Mouse (Mus musculus) adrenal gland, adult 18-20 months (tissue): ENCODE measurements around the gene Creld1. TPM values are rescaled to one million over a fixed set of nuclear protein-coding genes. Genes with fewer than 3 reads are reported as not detected.

Experiments
- DNase-seq, 2 experiments: peaks; one replicate each; pipeline ENCODE4 v3.0.0; 2021 to 2022; ENCODE audit warnings: low spot score in 2 of 2
- total RNA-seq, 2 experiments: library from RNA; stranded (reverse); gene quantifications; 1 replicate in 1 of 2; 2 replicates in 1 of 2; pipeline ENCODE4 v1.2.3; 2021

The Creld1 gene
- total RNA-seq, 2 experiments from 2014 or later: 53.7 to 55.8 TPM

DNA sequence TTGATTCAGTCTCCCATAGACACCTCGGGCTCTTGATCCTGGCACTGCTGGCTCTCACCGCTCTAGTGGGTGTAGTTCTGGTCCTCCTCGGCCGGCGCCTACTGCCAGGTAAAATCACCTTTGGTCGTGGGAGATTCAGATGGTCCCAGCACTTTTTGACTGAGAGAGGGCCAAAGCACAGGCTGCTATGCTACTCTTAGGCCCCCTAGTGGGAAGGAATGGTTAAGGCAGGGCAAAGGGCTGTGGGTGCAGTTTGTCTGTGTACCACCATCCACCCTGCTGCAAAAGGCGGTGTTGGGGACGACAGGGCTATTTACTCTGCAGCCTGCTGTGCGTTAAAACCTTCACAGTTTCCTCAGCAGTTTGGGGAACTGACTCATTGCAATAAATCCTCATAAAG, 14.1 kb upstream of the Creld1 start:
- peak; percentile 43 to 57 for DNase-seq

DNA sequence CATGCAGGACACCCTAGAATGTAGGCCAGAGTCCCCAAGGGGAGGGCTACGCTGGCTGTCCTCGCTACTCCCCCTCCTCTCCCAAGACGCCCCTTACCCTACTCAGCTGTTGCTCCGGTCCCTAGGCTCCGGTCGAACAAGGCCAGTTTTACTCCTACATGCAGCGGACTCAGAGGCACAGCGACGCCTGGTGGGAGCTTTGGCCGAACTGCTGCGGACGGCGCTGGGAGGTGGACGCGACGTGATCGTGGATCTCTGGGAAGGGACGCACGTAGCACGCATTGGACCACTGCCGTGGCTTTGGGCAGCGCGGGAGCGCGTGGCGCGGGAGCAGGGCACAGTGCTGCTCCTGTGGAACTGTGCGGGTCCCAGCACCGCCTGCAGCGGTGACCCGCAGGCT, 13.7 kb upstream of the Creld1 start:
- peak; percentile 75 to 82 for DNase-seq

DNA sequence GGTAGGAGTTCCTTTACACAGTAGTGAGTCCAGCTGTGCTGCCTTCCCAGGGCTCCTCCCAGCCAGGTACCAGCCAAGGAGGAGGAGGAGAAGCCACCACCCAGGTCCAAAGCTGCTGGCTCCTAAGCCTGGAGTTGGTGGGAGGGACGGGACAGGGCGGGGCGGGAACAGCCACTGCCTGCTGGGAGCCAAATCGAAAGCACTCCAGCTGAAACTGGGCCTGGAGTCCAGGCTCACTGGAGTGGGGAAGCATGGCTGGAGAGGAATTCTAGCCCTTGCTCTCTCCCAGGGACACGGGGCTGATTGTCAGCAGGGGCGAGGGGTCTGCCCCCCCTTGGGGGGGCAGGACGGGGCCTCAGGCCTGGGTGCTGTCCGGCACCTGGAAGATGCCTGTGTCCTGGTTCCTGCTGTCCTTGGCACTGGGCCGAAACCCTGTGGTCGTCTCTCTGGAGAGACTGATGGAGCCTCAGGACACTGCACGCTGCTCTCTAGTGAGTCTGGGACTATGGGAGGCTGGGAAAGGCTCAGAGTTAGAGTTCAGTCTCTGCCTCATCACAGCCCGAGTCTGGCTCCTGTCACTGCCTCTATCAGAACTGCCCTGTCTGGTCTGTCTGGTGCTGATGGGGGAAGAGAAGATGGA, 11.7 kb upstream of the Creld1 start, which contains the start of gene Il17rc:
TSS of gene Il17rc (plus strand) at position 131 of the 640 bp plus-strand sequence.
- peak; percentile 45 to 51 for DNase-seq

DNA sequence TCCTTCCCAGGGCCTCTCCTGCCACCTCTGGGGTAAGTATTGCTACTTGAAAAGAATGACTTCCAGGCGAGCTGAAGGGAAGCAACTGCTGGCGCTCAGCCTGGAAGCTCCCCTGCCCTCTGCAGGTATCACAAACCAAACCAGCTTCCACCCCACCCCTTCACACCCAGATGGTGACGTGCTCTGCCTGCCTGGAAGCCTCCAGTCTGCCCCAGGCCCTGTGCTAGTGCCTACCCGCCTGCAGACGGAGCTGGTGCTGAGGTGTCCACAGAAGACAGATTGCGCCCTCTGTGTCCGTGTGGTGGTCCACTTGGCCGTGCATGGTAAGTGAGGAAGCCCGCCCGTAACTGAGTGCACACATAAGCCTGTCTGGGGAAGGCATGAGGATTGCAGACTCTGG, 11.0 kb upstream of the Creld1 start:
- DNase-seq: no peak

DNA sequence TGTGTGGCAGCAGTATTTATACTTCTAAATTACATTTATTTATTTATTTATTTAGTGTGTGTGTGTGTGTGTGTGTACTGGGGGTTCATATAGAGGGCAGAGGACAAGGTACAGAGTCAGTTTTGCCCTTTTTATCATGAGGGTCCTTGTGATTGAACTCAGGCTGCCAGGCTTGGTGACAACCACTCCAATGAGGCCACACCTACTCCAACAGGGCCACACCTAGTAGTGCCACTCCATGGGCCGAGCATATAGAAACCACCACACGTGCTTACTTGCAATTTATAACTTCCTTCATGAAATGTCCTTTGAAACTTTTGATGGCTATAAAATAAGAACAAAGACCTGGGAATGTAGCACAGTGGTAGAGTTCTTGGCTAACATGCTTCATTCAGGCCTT, 9.9 kb upstream of the Creld1 start:
- no peak for DNase-seq

DNA sequence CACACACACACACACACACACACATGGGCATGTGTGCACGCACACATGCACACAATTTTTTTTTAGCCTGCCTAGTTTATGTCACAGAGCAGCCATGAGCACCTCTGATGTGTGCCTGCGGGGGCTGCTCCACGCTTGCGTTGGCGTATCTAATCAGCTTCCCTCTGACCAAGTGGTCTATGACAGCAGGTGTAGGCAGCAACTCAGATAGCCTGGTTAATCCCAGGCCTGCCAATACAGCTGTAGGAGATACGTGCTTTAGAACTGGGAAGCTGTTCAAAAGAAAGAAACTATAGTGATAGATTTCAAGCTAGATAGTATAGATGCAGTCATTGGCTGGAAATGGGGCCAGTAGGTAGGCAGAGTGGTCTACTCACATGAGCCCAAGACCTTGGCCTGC, 9.4 kb upstream of the Creld1 start:
- DNase-seq: no peak

DNA sequence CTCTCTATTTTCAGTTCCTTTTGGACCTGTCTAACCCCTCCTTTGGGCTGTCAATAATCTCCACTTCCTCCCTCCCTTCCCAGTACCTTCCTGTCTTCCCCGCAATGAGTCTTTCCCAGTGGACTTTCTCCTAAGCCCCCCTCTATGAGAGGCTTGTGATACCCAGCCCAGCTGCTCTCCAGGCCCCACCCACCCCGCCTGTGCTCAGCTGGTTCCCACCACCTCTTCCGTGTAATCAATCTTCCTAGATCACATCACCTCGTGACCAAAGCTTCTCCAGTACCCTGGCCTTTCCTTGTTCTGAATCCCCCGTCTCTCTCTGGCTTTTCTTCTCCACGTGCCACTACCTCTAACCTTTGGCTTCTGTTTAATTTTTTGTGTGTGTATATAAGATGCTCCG, 5.7 kb upstream of the Creld1 start:
- DNase-seq: no peak

DNA sequence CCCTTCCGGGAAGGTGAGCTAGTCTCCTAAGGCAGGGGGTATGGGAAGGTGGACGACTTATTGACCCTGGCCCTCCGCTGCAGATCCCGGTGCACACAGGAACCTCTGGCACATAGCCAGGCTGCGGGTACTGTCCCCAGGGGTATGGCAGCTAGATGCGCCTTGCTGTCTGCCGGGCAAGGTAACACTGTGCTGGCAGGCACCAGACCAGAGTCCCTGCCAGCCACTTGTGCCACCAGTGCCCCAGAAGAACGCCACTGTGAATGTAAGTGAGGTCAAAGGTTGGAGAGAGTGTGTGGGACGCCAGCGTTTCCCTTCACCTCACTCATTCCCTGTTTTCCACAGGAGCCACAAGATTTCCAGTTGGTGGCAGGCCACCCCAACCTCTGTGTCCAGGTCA, 4.2 kb upstream of the Creld1 start:
- peak in 1 of 2 experiments; percentile 19 for DNase-seq

DNA sequence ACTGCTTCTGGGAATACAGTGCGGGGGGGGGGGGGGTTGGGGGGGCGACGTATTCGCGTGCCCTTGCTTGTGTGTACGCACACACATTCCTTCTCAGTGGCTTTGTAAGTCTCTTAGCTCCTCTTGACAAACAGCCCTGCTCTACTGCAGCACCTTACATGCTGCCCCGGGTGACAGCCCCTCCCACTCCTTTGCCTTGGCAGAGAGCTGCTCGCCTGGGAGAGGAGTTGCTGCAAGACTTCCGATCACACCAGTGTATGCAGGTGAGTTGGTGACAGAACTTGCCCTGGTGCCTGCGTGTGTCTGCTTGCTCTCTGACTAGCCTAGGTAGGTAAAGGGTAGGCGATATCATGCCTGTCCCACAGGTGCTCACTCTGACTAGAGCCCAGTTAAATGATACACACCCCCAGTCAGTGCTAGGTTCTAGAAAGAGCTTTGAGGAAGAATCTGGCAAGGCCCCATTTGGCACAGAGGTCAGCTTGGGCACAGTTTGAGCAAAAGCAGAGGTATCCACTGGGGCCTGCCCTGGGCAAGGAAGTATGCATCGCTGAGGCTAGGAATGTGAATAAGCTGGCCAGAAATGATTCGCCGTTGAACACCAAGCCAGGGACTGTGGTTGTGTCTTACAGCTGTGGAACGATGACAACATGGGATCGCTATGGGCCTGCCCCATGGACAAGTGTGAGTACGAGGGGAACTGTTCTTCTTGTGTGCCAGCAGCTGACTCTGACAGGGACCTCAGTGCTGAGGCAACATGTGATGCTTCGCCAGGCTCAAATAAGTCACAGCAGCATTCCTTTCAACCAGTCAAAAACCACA, 2.3 kb upstream of the Creld1 start:
- peak in 1 of 2 experiments; percentile 21 for DNase-seq

DNA sequence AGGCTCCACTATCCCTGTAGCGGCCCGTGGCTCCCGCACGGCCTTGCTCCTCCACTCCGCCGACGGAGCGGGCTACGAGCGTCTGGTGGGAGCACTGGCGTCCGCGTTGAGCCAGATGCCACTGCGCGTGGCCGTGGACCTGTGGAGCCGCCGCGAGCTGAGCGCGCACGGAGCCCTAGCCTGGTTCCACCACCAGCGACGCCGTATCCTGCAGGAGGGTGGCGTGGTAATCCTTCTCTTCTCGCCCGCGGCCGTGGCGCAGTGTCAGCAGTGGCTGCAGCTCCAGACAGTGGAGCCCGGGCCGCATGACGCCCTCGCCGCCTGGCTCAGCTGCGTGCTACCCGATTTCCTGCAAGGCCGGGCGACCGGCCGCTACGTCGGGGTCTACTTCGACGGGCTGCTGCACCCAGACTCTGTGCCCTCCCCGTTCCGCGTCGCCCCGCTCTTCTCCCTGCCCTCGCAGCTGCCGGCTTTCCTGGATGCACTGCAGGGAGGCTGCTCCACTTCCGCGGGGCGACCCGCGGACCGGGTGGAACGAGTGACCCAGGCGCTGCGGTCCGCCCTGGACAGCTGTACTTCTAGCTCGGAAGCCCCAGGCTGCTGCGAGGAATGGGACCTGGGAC, 509 bp upstream of the Creld1 start:
- peak in 1 of 2 experiments; percentile 47 for DNase-seq

DNA sequence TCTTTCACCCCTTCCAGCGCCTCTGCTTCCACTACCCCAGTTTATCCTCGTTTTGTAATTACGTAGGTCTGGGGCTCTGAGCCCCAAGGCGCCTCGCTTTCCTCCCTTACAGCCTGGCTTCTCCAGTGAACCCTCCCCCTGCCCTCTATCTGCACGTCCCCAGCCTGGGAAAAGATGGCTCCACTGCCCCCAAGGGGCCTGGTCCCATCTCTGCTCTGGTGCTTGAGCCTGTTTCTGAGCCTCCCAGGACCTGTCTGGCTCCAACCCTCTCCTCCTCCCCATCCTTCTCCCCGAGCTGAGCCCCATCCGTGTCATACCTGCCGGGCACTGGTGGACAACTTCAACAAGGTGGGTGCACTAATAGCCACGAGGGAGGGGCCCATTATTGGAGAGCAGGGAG, 632 bp downstream of the Creld1 start:
- peak; percentile 24 to 36 for DNase-seq

DNA sequence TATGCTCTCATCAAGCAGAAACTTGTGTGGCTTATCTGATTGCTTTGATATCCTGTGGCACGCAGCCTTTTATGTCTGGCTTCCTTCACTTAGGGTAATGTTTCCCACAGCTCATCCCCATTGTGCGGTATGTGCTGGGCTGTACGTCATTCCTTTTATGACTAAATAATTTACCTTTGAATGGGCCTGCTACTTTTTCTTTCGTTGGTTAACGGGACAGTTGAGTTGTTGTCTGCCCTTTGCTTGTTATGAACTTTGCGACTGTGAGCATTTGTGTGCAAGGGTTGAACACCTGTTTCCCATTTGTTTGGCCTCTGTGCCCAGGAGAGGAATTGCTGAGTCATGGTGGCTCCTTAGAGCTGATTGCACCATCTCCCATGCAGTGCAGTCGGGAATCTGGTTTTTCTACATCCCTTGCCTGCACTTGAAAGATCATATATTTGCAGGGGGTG, 4.1 kb downstream of the Creld1 start:
- DNase-seq: no peak

DNA sequence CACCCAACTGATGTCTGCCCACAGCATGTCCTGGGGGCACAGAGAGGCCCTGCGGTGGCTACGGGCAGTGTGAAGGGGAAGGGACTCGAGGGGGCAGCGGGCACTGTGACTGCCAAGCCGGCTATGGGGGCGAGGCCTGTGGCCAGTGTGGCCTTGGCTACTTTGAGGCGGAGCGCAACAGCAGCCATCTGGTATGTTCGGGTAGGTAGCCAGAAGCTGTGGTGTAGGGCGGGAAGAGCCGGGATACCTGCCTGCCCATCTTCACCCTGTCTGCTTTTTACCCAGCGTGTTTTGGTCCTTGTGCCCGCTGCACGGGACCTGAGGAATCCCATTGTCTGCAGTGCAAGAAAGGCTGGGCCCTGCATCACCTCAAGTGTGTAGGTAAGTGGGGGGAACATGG, 6.3 kb downstream of the Creld1 start:
- DNase-seq: no peak

DNA sequence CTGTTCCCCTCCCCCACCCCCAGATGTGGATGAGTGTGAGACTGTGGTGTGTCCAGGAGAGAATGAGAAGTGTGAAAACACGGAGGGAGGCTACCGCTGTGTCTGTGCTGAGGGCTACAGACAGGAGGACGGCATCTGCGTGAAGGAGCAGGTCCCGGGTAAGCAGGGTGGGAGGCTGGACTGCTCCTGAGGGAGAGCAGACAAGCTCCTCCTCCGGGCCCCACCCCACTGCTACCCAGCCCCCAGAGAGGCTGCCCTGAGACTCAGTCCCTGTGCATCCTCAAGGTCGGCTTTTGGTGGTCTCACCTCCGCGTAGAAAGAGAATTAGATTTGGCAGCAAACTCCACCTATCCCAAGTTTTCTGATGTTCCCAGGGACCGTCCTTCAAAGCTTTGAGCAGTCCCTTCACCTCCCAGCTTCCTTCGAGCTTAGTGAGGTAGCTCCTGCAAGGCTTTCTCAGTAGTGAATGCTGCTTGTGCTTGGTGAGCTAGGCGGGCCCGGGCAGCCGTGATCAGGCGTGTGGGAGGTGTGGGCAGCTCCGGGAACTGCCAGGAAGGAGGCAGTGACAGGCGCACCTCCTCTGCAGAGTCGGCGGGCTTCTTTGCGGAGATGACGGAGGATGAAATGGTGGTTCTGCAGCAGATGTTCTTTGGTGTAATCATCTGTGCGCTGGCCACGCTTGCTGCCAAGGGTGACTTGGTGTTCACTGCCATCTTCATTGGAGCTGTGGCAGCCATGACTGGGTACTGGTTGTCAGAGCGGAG, 9.2 kb downstream of the Creld1 start:
- DNase-seq: no peak

DNA sequence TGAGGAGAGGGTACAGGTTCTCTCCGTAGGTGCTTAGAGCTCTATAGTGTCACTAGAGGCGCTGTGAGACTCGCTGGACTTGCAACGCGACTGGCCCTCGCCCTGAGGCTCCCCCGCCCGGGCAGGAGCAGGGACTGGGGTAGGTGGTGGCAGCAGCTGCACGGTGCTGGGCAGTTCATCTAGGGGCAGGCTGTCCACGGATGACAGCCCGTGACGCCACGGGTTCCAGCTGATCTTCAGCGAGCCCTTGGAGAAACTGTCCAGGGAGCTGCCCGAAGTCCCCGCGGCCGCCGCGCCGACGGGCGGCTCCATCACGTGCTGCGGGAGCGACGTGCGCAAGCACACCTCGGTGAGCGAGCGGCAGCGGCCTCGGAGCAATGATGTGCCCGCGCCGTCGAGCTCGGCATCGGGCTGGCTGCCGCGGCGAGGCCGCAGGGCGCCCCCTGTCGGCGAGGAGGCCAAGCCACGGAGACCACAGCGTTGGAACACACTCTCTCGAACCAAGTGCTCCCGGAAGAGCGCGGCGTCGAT, 11.2 kb downstream of the Creld1 start:
- peak; percentile 72 to 84 for DNase-seq

DNA sequence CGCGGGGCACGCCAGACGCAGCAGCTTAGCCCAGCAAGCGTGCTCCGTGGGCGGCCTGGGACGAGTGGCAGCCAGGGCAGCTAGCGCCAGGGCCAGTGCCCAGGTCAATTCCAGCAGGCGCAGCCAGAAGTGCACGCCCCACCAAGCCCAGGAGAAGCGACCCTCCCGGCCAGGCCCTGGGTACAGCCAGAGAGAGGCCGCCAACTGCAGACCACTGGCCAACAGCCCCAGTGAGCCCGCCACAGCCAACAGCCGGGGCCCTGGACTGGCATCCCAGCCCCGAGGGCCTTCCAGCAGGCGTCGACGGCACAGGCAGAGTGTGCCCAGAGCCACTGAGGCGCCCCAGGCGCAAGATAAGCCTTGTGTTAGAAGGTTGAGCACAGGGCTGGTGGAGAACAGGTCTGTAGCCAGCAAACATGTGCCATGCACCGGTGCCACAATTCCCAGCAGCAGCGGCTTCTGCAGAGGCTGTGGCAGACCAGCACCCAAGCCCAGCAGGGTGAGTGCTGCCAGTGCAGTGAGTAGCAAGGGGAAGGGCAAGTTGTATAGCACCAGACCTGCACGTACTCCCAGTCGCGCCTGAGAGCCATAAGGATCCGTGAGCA, 12.1 kb downstream of the Creld1 start:
- DNase-seq: no peak

DNA sequence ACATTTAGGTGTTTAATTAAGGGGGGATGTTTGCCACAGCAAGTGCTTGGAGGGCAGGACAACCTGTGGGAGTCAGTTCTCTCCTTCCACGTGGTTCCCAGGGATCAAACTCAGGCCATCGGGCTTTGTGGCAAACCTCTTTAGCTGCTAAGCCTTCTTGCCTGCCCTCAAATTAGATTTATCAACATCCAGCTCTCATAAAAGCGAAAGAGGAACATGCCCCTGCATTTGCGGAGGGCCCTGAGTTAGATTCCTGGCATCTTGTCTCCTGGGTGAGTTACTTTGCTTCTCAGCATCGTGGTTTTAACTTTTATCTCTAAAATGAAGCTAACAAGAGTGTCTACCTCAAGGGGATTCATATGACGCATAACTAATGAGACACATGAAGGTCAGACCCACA, 16.2 kb downstream of the Creld1 start:
- no peak for DNase-seq

DNA sequence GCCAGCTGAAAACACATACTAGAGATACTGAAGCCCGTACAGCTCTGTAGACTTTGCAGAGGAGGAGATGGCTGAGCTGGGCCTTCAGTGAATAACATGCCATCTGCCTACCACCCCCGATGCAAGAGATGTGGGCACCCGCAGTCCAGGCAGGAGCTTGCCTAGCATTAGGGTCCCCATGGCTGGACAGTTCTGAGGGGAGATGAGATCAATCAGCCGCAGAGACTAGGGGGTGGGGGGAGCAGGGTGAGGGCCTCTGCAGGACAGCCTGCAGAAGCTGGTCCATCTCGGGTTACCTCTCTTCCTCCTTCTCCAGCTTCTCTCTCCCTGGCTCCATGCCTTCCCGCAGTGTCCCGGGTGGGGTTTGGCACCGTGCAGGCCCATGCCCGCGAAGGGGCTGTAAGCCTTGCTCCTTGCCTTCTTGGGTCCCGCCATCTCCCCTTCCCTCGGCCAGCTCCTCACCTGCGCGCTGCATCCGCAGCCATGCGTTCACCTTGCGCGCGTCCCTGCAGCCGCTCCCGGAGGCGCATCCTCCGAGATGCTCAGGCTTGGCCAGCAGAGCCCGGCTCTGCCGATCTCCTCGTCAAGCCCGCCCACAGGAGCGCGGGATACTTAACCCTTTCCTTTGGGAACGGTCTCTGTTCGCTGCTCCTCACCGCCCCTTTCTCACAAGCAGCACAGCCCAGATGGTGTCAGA, 18.4 kb downstream of the Creld1 start, which contains the start of gene Prrt3:
TSS of gene Prrt3 (minus strand) at position 544 of the 697 bp plus-strand sequence.
- DNase-seq: no peak

DNA sequence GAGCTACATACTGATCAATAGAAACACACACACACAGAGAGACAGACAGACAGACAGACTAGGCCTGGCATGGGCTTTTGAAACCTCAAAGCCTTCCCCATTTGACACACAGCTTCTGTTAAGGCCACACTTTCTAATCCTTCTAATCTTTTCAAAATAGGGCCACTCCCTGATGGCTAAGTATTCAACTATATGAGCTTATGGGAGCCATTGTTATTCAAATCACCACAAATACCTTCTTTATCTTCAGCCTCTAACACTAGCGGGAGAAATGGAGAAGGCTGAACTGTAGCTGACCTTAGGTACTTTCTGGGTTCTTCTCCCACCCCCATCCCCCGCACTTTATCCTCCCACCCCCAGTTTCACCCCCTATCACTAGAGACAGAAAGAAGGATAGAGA, 19.7 kb downstream of the Creld1 start:
- DNase-seq: no peak

DNA sequence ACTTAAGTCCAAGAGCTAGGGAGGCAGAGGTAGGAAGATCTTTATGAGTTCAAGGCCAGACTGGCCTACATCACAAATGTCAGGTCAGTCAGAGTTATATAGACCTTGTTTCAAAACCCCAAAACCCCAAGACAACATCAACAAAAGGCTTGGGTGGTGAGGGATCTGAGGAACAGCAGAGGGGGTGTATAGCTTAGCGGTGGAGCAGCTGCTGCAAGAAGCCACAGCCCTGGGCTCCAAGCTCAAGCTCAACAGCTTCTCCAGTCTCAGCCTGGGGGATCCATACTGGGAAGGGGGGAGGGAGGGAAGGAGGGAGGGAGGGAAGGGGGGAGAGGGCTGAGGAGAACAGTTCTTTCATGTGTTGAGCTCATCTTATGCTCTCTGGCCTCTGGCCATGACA, 22.6 kb downstream of the Creld1 start:
- no peak for DNase-seq
